In the genomic region with DNA sequence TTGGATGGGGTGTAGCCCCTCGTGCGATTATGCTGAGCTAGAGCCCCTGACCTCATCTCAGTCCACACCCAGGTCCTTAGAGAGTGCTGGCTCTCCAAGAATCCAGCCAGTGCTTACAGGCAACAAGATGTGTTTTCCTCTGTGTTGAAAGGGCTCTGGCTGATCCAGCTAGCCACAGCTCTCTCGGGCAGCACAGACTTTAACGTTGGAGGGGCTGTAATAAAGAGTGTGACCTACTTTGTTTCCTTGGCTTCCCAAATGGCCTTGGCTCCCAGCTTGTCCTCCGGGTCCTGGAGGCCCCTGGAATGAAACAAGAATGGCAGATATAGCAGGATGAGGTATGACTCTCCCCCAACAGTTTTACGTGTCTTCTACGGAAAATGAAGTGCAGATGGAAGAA, we compare ENCODE assay signal across 18 mouse cellular contexts.
DNase-seq lines count a peak whose midpoint lies in the region; ATAC-seq and TF ChIP-seq lines count a peak whose summit lies in the region.
"Had no signal": no experiment of that assay in that cellular context is flagged by ENCODE, and none has a peak within 500 bp of the region (broad histone marks: within the 10 kb centered on the region; RNA-seq: fewer than 3 reads in every experiment).

No protein-coding gene starts in this region.

- H3K27me3 ChIP-seq in heart, adult 2 months (ENCODE audit: control insufficient read depth, insufficient read depth, low read length): no peaks in the 10 kb centered on the region
- H3K27me3 ChIP-seq in heart, embryonic 12.5 days (replicated peaks): no peaks in the 10 kb centered on the region
- H3K27me3 ChIP-seq in limb, embryonic 14.5 days (ENCODE audit: control insufficient read depth, insufficient read depth, low read length): no peaks in the 10 kb centered on the region
- H3K27me3 ChIP-seq in kidney, embryonic 15.5 days: no peaks in the 10 kb centered on the region
- H3K27me3 ChIP-seq: forebrain, embryonic 12.5 days; hindbrain, embryonic 15.5 days; liver, embryonic 12.5 days; lung, embryonic 15.5 days; midbrain, embryonic 13.5 days; neural tube, embryonic 15.5 days had no signal

- H3K27ac ChIP-seq in heart, adult 2 months: no peak overlapping the region
- no peak overlapping the region for H3K27ac ChIP-seq in heart, embryonic 12.5 days (ENCODE audit: poor library complexity, severe bottlenecking)
- H3K27ac ChIP-seq in gastrocnemius, adult 2 months: peak overlapping the region; percentile 12; the same call in 1 of the 2 replicates
- H3K27ac ChIP-seq in limb, embryonic 14.5 days (replicated peaks; ENCODE audit: low read depth, low read length): 0 out of 2 replicates have a peak overlapping the region, but pooled peaks have one; percentile 22
- no peak overlapping the region for H3K27ac ChIP-seq in kidney, embryonic 15.5 days
- H3K27ac ChIP-seq: forebrain, embryonic 12.5 days; hindbrain, embryonic 15.5 days; liver, embryonic 12.5 days; lung, embryonic 15.5 days; midbrain, embryonic 13.5 days; neural tube, embryonic 15.5 days had no signal

- TF ChIP-seq EP300 in heart, adult 2 months (IDR thresholded peaks at IDR 0.05; ENCODE audit: insufficient read depth, low read depth, low read length): 0 out of 2 replicates have a peak, but pooled peaks have one; percentile 44

- no peak overlapping the region for H3K4me3 ChIP-seq in heart, adult 2 months
- H3K4me3 ChIP-seq in heart, embryonic 12.5 days: no peak overlapping the region
- no peak overlapping the region for H3K4me3 ChIP-seq in gastrocnemius, adult 2 months
- no peak overlapping the region for H3K4me3 ChIP-seq in limb, embryonic 14.5 days (replicated peaks; ENCODE audit: low read length)
- H3K4me3 ChIP-seq in kidney, embryonic 15.5 days (replicated peaks): no peak overlapping the region
- H3K4me3 ChIP-seq: forebrain, embryonic 12.5 days; hindbrain, embryonic 15.5 days; liver, embryonic 12.5 days; lung, embryonic 15.5 days; midbrain, embryonic 13.5 days; myocyte; neural tube, embryonic 15.5 days had no signal

- no peaks in the 10 kb centered on the region for H3K79me2 ChIP-seq in heart, adult 2 months (replicated peaks; ENCODE audit: control insufficient read depth, insufficient read depth, low read length)

- TF ChIP-seq POLR2A in heart, adult 2 months (IDR thresholded peaks at IDR 0.05; ENCODE audit: insufficient read depth, low read depth, low read length): no peak
- TF ChIP-seq POLR2A in limb, embryonic 14.5 days (IDR thresholded peaks at IDR 0.05; ENCODE audit: borderline replicate concordance, extremely low read depth, insufficient read depth, insufficient read length): no peak

- no peak overlapping the region for H3K9ac ChIP-seq in heart, adult 2 months (ENCODE audit: low read depth, low read length)
- H3K9ac ChIP-seq in heart, embryonic 12.5 days: no peak overlapping the region
- no peak overlapping the region for H3K9ac ChIP-seq in limb, embryonic 14.5 days (ENCODE audit: low read depth, low read length, severe bottlenecking)
- no peak overlapping the region for H3K9ac ChIP-seq in kidney, embryonic 15.5 days
- H3K9ac ChIP-seq: forebrain, embryonic 12.5 days; hindbrain, embryonic 15.5 days; liver, embryonic 12.5 days; lung, embryonic 15.5 days; midbrain, embryonic 13.5 days; neural tube, embryonic 15.5 days had no signal

- intact Hi-C loops in heart, adult 2 months (cut with DNase I): no loop called here
- intact Hi-C loops in gastrocnemius, adult 2 months (cut with DNase I): no loop called here

- ATAC-seq in heart, embryonic 12.5 days (ENCODE audit: insufficient number of reproducible peaks, low FRiP score): no peak
- peak; percentile 77 for ATAC-seq in limb, embryonic 14.5 days (ENCODE audit: low FRiP score, low read depth)
- ATAC-seq in kidney, embryonic 15.5 days (replicated peaks; ENCODE audit: low FRiP score): no peak
- ATAC-seq: activated CD4-positive, CD25-positive, alpha-beta regulatory T cell, adult 4 months; liver, embryonic 12.5 days; midbrain, embryonic 13.5 days; Patski had no signal

- H3K9me3 ChIP-seq in heart, embryonic 12.5 days (replicated peaks): no peaks in the 10 kb centered on the region
- H3K9me3 ChIP-seq in limb, embryonic 14.5 days (ENCODE audit: control insufficient read depth, low read length): no peaks in the 10 kb centered on the region
- no peaks in the 10 kb centered on the region for H3K9me3 ChIP-seq in kidney, embryonic 15.5 days (replicated peaks)
- H3K9me3 ChIP-seq: forebrain, embryonic 12.5 days; hindbrain, embryonic 15.5 days; liver, embryonic 12.5 days; lung, embryonic 15.5 days; midbrain, embryonic 13.5 days; neural tube, embryonic 15.5 days had no signal

- no peaks in the 10 kb centered on the region for H3K4me1 ChIP-seq in heart, adult 2 months (ENCODE audit: control insufficient read depth, insufficient read depth, low read length)
- no peaks in the 10 kb centered on the region for H3K4me1 ChIP-seq in heart, embryonic 12.5 days (replicated peaks)
- H3K4me1 ChIP-seq in limb, embryonic 14.5 days (ENCODE audit: control insufficient read depth, insufficient read depth, low read length): peaks cover 18% of the 10 kb centered on the region; the same call in 1 of the 2 replicates
- H3K4me1 ChIP-seq in kidney, embryonic 15.5 days: no peaks in the 10 kb centered on the region
- H3K4me1 ChIP-seq: liver, embryonic 12.5 days; lung, embryonic 15.5 days had no signal

- 58% methylated on average over 7 of the region's 7 CpGs for WGBS in heart, adult 2 months
- 63% methylated on average over 7 of the region's 7 CpGs for WGBS in heart, embryonic 12.5 days
- WGBS in limb, embryonic 14.5 days: 34% methylated on average over 7 of the region's 7 CpGs
- WGBS in kidney, embryonic 15.5 days: 44% methylated on average over 7 of the region's 7 CpGs

- DNase-seq in heart, adult 2 months: peak; percentile 40 to 71
- peak; percentile 68 for DNase-seq in gastrocnemius, adult 2 months
- peak; percentile 53 for DNase-seq in heart, adult 8-10 months (ENCODE audit: low spot score)
- DNase-seq in limb, embryonic 14.5 days (ENCODE audit: low spot score): peak; percentile 62
- DNase-seq in lung, postnatal 14 days: no peak
- DNase-seq: cerebellum, adult 9-11 months; kidney, adult 2 months had no signal

- no peaks in the 10 kb centered on the region for H3K36me3 ChIP-seq in heart, adult 2 months (ENCODE audit: control insufficient read depth, insufficient read depth, low read length)
- no peaks in the 10 kb centered on the region for H3K36me3 ChIP-seq in heart, embryonic 12.5 days
- no peaks in the 10 kb centered on the region for H3K36me3 ChIP-seq in limb, embryonic 14.5 days (ENCODE audit: control insufficient read depth, insufficient read depth, low read length)
- no peaks in the 10 kb centered on the region for H3K36me3 ChIP-seq in kidney, embryonic 15.5 days
- H3K36me3 ChIP-seq: forebrain, embryonic 12.5 days; hindbrain, embryonic 15.5 days; liver, embryonic 12.5 days; lung, embryonic 15.5 days; midbrain, embryonic 13.5 days; neural tube, embryonic 15.5 days had no signal

- TF ChIP-seq CTCF in heart, adult 2 months (IDR thresholded peaks at IDR 0.05): no peak
- no peak for TF ChIP-seq CTCF in gastrocnemius, adult 2 months (IDR thresholded peaks at IDR 0.05)

- no peak overlapping the region for H3K4me2 ChIP-seq in heart, embryonic 12.5 days
- H3K4me2 ChIP-seq in limb, embryonic 14.5 days (replicated peaks; ENCODE audit: low read depth, low read length, severe bottlenecking): no peak overlapping the region
- H3K4me2 ChIP-seq in kidney, embryonic 15.5 days: no peak overlapping the region
- H3K4me2 ChIP-seq: forebrain, embryonic 12.5 days; hindbrain, embryonic 15.5 days; liver, embryonic 12.5 days; lung, embryonic 15.5 days; midbrain, embryonic 13.5 days; neural tube, embryonic 15.5 days had no signal

Comparison
In these comparisons a context has a peak if more than half of its experiments do, and no peak if none do; other contexts are left out.
1. H3K27ac ChIP-seq: peak in gastrocnemius, adult 2 months (single experiment) and limb, embryonic 14.5 days (single experiment); none in heart, adult 2 months (single experiment), heart, embryonic 12.5 days (single experiment) and kidney, embryonic 15.5 days (single experiment).